9 mouse cellular contexts compared by ENCODE assay signal in genomic region chr4:133169237-133170055, GRCm38 (mm10). TPM values are rescaled to one million over a fixed set of nuclear protein-coding genes. Genes with fewer than 3 reads are reported as not detected.
DNase-seq lines count a peak whose midpoint lies in the region; ATAC-seq and TF ChIP-seq lines count a peak whose summit lies in the region.
"Had no signal": no experiment of that assay in that cellular context is flagged by ENCODE, and none has a peak within 500 bp of the region (broad histone marks: within the 10 kb centered on the region; RNA-seq: fewer than 3 reads in every experiment).

No protein-coding gene starts in this region.

- H3K9ac ChIP-seq in midbrain, embryonic 11.5 days (ENCODE audit: low read length), result no peak overlapping the region
- H3K9ac ChIP-seq in midbrain, embryonic 14.5 days (replicated peaks; ENCODE audit: low read length), result no peak overlapping the region
- H3K9ac ChIP-seq in liver, embryonic 11.5 days (ENCODE audit: low read depth, low read length), result no peak overlapping the region
- H3K9ac ChIP-seq in midbrain, embryonic 13.5 days (replicated peaks), result no peak overlapping the region
- H3K9ac ChIP-seq: embryonic facial prominence, embryonic 12.5 days had no signal

- no peak overlapping the region for H3K27ac ChIP-seq in midbrain, embryonic 11.5 days (ENCODE audit: low read depth, low read length)
- no peak overlapping the region for H3K27ac ChIP-seq in midbrain, embryonic 14.5 days (replicated peaks; ENCODE audit: low read depth, low read length)
- H3K27ac ChIP-seq in liver, embryonic 11.5 days (ENCODE audit: low read depth, low read length), result peak overlapping the region; percentile 23; the same call in 1 of the 2 replicates
- H3K27ac ChIP-seq in spleen, adult 2 months (ENCODE audit: insufficient read depth, low read length), result peak overlapping the region; percentile 96
- no peak overlapping the region for H3K27ac ChIP-seq in midbrain, embryonic 13.5 days
- H3K27ac ChIP-seq: embryonic facial prominence, embryonic 12.5 days had no signal

- no peaks in the 10 kb centered on the region for H3K36me3 ChIP-seq in midbrain, embryonic 11.5 days (ENCODE audit: control insufficient read depth, insufficient read depth, low read length)
- H3K36me3 ChIP-seq in midbrain, embryonic 14.5 days (ENCODE audit: control insufficient read depth, insufficient read depth, low read length), result no peaks in the 10 kb centered on the region
- no peaks in the 10 kb centered on the region; the same call in 1 of the 2 replicates for H3K36me3 ChIP-seq in liver, embryonic 11.5 days (ENCODE audit: control insufficient read depth, insufficient read depth, low read length)
- H3K36me3 ChIP-seq in spleen, adult 2 months (ENCODE audit: control insufficient read depth, insufficient read depth, low read length), result 0 out of 2 replicates have a peak, but pooled peaks cover 1% of the 10 kb centered on the region
- H3K36me3 ChIP-seq in midbrain, embryonic 13.5 days, result no peaks in the 10 kb centered on the region

- ATAC-seq in midbrain, embryonic 11.5 days (ENCODE audit: low FRiP score), result no peak
- no peak for ATAC-seq in midbrain, embryonic 14.5 days (ENCODE audit: low FRiP score, low TSS enrichment)
- ATAC-seq in liver, embryonic 11.5 days (replicated peaks; ENCODE audit: low FRiP score), result 0 out of 2 replicates have a peak, but pooled peaks have one; percentile 31
- no peak for ATAC-seq in midbrain, embryonic 13.5 days

- TF ChIP-seq CTCF in spleen, adult 2 months (IDR thresholded peaks at IDR 0.05; ENCODE audit: extremely low read depth, insufficient read depth, insufficient read length, insufficient replicate concordance), result no peak

- H3K9me3 ChIP-seq in midbrain, embryonic 11.5 days (ENCODE audit: control insufficient read depth, low read length), result no peaks in the 10 kb centered on the region
- no peaks in the 10 kb centered on the region for H3K9me3 ChIP-seq in midbrain, embryonic 14.5 days (ENCODE audit: control insufficient read depth, low read length)
- no peaks in the 10 kb centered on the region for H3K9me3 ChIP-seq in liver, embryonic 11.5 days (ENCODE audit: control insufficient read depth, low read length)
- no peaks in the 10 kb centered on the region for H3K9me3 ChIP-seq in midbrain, embryonic 13.5 days
- H3K9me3 ChIP-seq: embryonic facial prominence, embryonic 12.5 days had no signal

- DNase-seq in midbrain, embryonic 11.5 days (ENCODE audit: low spot score, missing footprints), result peak; percentile 41
- DNase-seq in midbrain, embryonic 14.5 days, result no peak
- peak; percentile 79 to 89 for DNase-seq in heart, adult 18-20 months
- no peak for DNase-seq in liver, embryonic 11.5 days (ENCODE audit: low spot score)
- DNase-seq in spleen, adult 2 months (ENCODE audit: low read depth in 1 of 2, low spot score in 2 of 2), result peak in 1 of 2 experiments; percentile 61
- no peak for DNase-seq in adrenal gland, adult 2 months
- DNase-seq in layer of hippocampus, adult 9-10 months (ENCODE audit: low spot score), result no peak

- H3K4me3 ChIP-seq in midbrain, embryonic 11.5 days (ENCODE audit: low read depth, low read length), result no peak overlapping the region
- no peak overlapping the region for H3K4me3 ChIP-seq in midbrain, embryonic 14.5 days (replicated peaks; ENCODE audit: low read depth, low read length)
- H3K4me3 ChIP-seq in liver, embryonic 11.5 days (ENCODE audit: low read depth, low read length), result no peak overlapping the region
- peak overlapping the region; percentile 41 for H3K4me3 ChIP-seq in spleen, adult 2 months (ENCODE audit: extremely low read depth, insufficient read depth, insufficient read length)
- H3K4me3 ChIP-seq in midbrain, embryonic 13.5 days (replicated peaks), result no peak overlapping the region
- H3K4me3 ChIP-seq: embryonic facial prominence, embryonic 12.5 days had no signal

- H3K4me1 ChIP-seq in midbrain, embryonic 11.5 days (ENCODE audit: control insufficient read depth, insufficient read depth, low read length), result no peaks in the 10 kb centered on the region
- no peaks in the 10 kb centered on the region for H3K4me1 ChIP-seq in midbrain, embryonic 14.5 days (ENCODE audit: control insufficient read depth, insufficient read depth, low read length)
- H3K4me1 ChIP-seq in liver, embryonic 11.5 days (replicated peaks; ENCODE audit: control insufficient read depth, insufficient read depth, low read length), result peaks cover 26% of the 10 kb centered on the region
- H3K4me1 ChIP-seq in spleen, adult 2 months (ENCODE audit: control insufficient read depth, insufficient read depth, insufficient read length), result peaks cover 33% of the 10 kb centered on the region
- no peaks in the 10 kb centered on the region; the same call in 1 of the 2 replicates for H3K4me1 ChIP-seq in midbrain, embryonic 13.5 days (replicated peaks)

- H3K27me3 ChIP-seq in midbrain, embryonic 11.5 days (ENCODE audit: control insufficient read depth, insufficient read depth, low read length), result no peaks in the 10 kb centered on the region
- no peaks in the 10 kb centered on the region for H3K27me3 ChIP-seq in midbrain, embryonic 14.5 days (ENCODE audit: control insufficient read depth, insufficient read depth, low read length)
- H3K27me3 ChIP-seq in liver, embryonic 11.5 days (replicated peaks; ENCODE audit: control insufficient read depth, insufficient read depth, low read length), result no peaks in the 10 kb centered on the region
- H3K27me3 ChIP-seq in spleen, adult 2 months (ENCODE audit: control insufficient read depth, insufficient read depth, low read length), result no peaks in the 10 kb centered on the region
- no peaks in the 10 kb centered on the region for H3K27me3 ChIP-seq in midbrain, embryonic 13.5 days
- H3K27me3 ChIP-seq: embryonic facial prominence, embryonic 12.5 days had no signal

- peak; percentile 3; the same call in 1 of the 2 replicates for TF ChIP-seq POLR2A in spleen, adult 2 months (IDR thresholded peaks at IDR 0.05; ENCODE audit: low read depth, low read length)

- WGBS in midbrain, embryonic 11.5 days, result 91% methylated on average over 10 of the region's 10 CpGs
- WGBS in midbrain, embryonic 14.5 days, result 91% methylated on average over 10 of the region's 10 CpGs
- 53% methylated on average over 10 of the region's 10 CpGs for WGBS in liver, embryonic 11.5 days
- 12% methylated on average over 10 of the region's 10 CpGs for WGBS in spleen, adult 2 months
- 90% methylated on average over 10 of the region's 10 CpGs for WGBS in midbrain, embryonic 13.5 days

- no peak overlapping the region for H3K4me2 ChIP-seq in midbrain, embryonic 11.5 days
- H3K4me2 ChIP-seq in midbrain, embryonic 14.5 days (ENCODE audit: low read length), result no peak overlapping the region
- H3K4me2 ChIP-seq in liver, embryonic 11.5 days, result peak overlapping the region; percentile 43
- H3K4me2 ChIP-seq in midbrain, embryonic 13.5 days (replicated peaks), result no peak overlapping the region
- H3K4me2 ChIP-seq: embryonic facial prominence, embryonic 12.5 days had no signal

RNA-seq across cellular contexts. Expression of gene Wasf2, which starts 39.1 kb away (rescaled TPM):
- 38.3 and 40.1 TPM in 2 replicates for polyA plus RNA-seq in midbrain, embryonic 11.5 days (2014; fragmentation: Nextera tagmentation; extraction: Ambion mirVana)
- polyA plus RNA-seq in midbrain, embryonic 14.5 days (2014; fragmentation: Nextera tagmentation; extraction: Ambion mirVana), result 19.6 and 23.1 TPM in 2 replicates
- total RNA-seq in heart, adult 18-20 months (2021), result 10 to 100 TPM; 77.8 to 88.8 TPM
- 32.1 and 42.2 TPM in 2 replicates for polyA plus RNA-seq in liver, embryonic 11.5 days (2014; fragmentation: Nextera tagmentation; extraction: Ambion mirVana)
- 76.2 and 87.6 TPM in 2 replicates for polyA plus RNA-seq in spleen, adult 2 months (2012; rRNA removed)
- 100 to 1,000 TPM in 1 of 2 experiments, 10 to 100 TPM in 1; 99.4 to 130 TPM for total RNA-seq in adrenal gland, adult 2 months (2021)
- 43.2 and 57.0 TPM in 2 replicates for polyA plus RNA-seq in adrenal gland, adult 2 months (2012; rRNA removed)
- 28.8 and 34.2 TPM in 2 replicates for polyA plus RNA-seq in midbrain, embryonic 13.5 days (2015; fragmentation: Nextera tagmentation; extraction: Ambion mirVana)

RNA-seq across cellular contexts. Expression of gene Cd164l2, which starts 42.5 kb away (rescaled TPM):
- 0.23 and 0.47 TPM in 2 replicates for polyA plus RNA-seq in midbrain, embryonic 11.5 days (2014; fragmentation: Nextera tagmentation; extraction: Ambion mirVana)
- 0.95 and 2.9 TPM in 2 replicates for polyA plus RNA-seq in midbrain, embryonic 14.5 days (2014; fragmentation: Nextera tagmentation; extraction: Ambion mirVana)
- total RNA-seq in heart, adult 18-20 months (2021), result not detected
- polyA plus RNA-seq in liver, embryonic 11.5 days (2014; fragmentation: Nextera tagmentation; extraction: Ambion mirVana), result 0.70 and 0.77 TPM in 2 replicates
- polyA plus RNA-seq in spleen, adult 2 months (2012; rRNA removed), result 0.19 and 0.54 TPM in 2 replicates
- 1 to 10 TPM; 1.6 to 4.0 TPM for total RNA-seq in adrenal gland, adult 2 months (2021)
- polyA plus RNA-seq in adrenal gland, adult 2 months (2012; rRNA removed), result 2.5 and 5.6 TPM in 2 replicates
- polyA plus RNA-seq in midbrain, embryonic 13.5 days (2015; fragmentation: Nextera tagmentation; extraction: Ambion mirVana), result 0.67 and 1.3 TPM in 2 replicates

RNA-seq across cellular contexts. Expression of gene Gpr3, which starts 42.9 kb away (rescaled TPM):
- polyA plus RNA-seq in midbrain, embryonic 11.5 days (2014; fragmentation: Nextera tagmentation; extraction: Ambion mirVana), result 0.10 and 0.55 TPM in 2 replicates
- 1.3 and 2.4 TPM in 2 replicates for polyA plus RNA-seq in midbrain, embryonic 14.5 days (2014; fragmentation: Nextera tagmentation; extraction: Ambion mirVana)
- not detected for total RNA-seq in heart, adult 18-20 months (2021)
- polyA plus RNA-seq in liver, embryonic 11.5 days (2014; fragmentation: Nextera tagmentation; extraction: Ambion mirVana), result 0.17 TPM in 1 of 2 replicates, not detected in the other
- polyA plus RNA-seq in spleen, adult 2 months (2012; rRNA removed), result 0.02 TPM in 1 of 2 replicates, not detected in the other
- total RNA-seq in adrenal gland, adult 2 months (2021), result under 1 TPM; 0.17 to 0.21 TPM
- polyA plus RNA-seq in adrenal gland, adult 2 months (2012; rRNA removed), result 0.49 and 1.1 TPM in 2 replicates
- polyA plus RNA-seq in midbrain, embryonic 13.5 days (2015; fragmentation: Nextera tagmentation; extraction: Ambion mirVana), result 0.22 and 0.67 TPM in 2 replicates
- polyA plus RNA-seq: embryonic facial prominence, embryonic 12.5 days had no signal

Comparison
In these comparisons a context has a peak if more than half of its experiments do, and no peak if none do; other contexts are left out.
1. DNase-seq: peak in midbrain, embryonic 11.5 days (single experiment) and heart, adult 18-20 months (2 of 2); none in midbrain, embryonic 14.5 days (single experiment), liver, embryonic 11.5 days (single experiment), adrenal gland, adult 2 months (single experiment) and layer of hippocampus, adult 9-10 months (single experiment).
2. H3K27ac ChIP-seq: peak in liver, embryonic 11.5 days (single experiment) and spleen, adult 2 months (single experiment); none in midbrain, embryonic 11.5 days (single experiment), midbrain, embryonic 14.5 days (single experiment) and midbrain, embryonic 13.5 days (single experiment).